Mouse (Mus musculus) embryonic facial prominence, embryonic 11.5 days (tissue): ENCODE data around the gene Rbks. TPM values are rescaled to one million over a fixed set of nuclear protein-coding genes. Genes with fewer than 3 reads are reported as not detected.

Experiments used
- ATAC-seq: fragments of 200-750 bp; cut with Nextera tagmentation; replicated peaks from 2 replicates; pipeline ENCODE4 v1.8.0; 2017; ENCODE audit warnings: low read depth; ENCODE audit not compliant: insufficient number of reproducible peaks, low FRiP score, low TSS enrichment
- DNase-seq: peaks from one replicate; pipeline ENCODE4 v3.0.0-alpha.2; 2015; ENCODE audit warnings: low spot score
- H3K27ac ChIP-seq: fragments of 300-500 bp; sonication (generic); replicated peaks from 2 replicates; pipeline ENCODE4 v1.5.1; 2014; ENCODE audit warnings: mild to moderate bottlenecking, low read depth, low read length, control low read depth
- H3K27me3 ChIP-seq: fragments of 300-500 bp; sonication (generic); 2 replicates; pipeline ENCODE4 v1.6.1; 2014; ENCODE audit warnings: mild to moderate bottlenecking, low read length, moderate library complexity, mixed read lengths; ENCODE audit not compliant: control insufficient read depth, insufficient read depth
- H3K36me3 ChIP-seq: fragments of 300-500 bp; sonication (generic); replicated peaks from 2 replicates; pipeline ENCODE4 v1.6.1; 2014; ENCODE audit warnings: low read depth, mild to moderate bottlenecking, low read length, moderate library complexity, mixed read lengths; ENCODE audit not compliant: control insufficient read depth, insufficient read depth
- H3K4me1 ChIP-seq: fragments of 300-500 bp; sonication (generic); 2 replicates; pipeline ENCODE4 v1.6.1; 2014; ENCODE audit warnings: low read length, mixed read lengths; ENCODE audit not compliant: control insufficient read depth, insufficient read depth
- H3K4me2 ChIP-seq: fragments of 300-500 bp; sonication (generic); 2 replicates; pipeline ENCODE4 v1.6.1; 2014; ENCODE audit warnings: low read depth, mild to moderate bottlenecking, control low read depth, low read length, moderate library complexity
- H3K4me3 ChIP-seq: fragments of 300-500 bp; sonication (generic); 2 replicates; pipeline ENCODE4 v1.5.1; 2014; ENCODE audit warnings: low read depth, low read length, control low read depth
- H3K9ac ChIP-seq: fragments of 300-500 bp; sonication (generic); replicated peaks from 2 replicates; pipeline ENCODE4 v1.6.1; 2014; ENCODE audit warnings: mild to moderate bottlenecking, control low read depth, low read length
- H3K9me3 ChIP-seq: fragments of 300-500 bp; sonication (generic); replicated peaks from 2 replicates; pipeline ENCODE4 v1.6.1; 2016; ENCODE audit warnings: mild to moderate bottlenecking, low read length, inconsistent platforms, mixed read lengths; ENCODE audit not compliant: control insufficient read depth
- WGBS: fragments of 180-500 bp; shearing (Covaris S2); extraction: QIAGEN DNeasy Blood & Tissue Kit; methylation state at CpG from one replicate; pipeline ENCODE4 v1.1.7; 2014; 5-methylcytosine and 5-hydroxymethylcytosine counted together
- polyA plus RNA-seq: library from polyadenylated mRNA; unstranded; fragments of >200 nt; fragmentation: Nextera tagmentation; extraction: Ambion mirVana; gene quantifications from 2 replicates; pipeline ENCODE4 v1.2.1, GENCODE M21; 2014

The Rbks gene
- polyA plus RNA-seq, 1 experiment from 2014 or later: 3.0 TPM

DNA sequence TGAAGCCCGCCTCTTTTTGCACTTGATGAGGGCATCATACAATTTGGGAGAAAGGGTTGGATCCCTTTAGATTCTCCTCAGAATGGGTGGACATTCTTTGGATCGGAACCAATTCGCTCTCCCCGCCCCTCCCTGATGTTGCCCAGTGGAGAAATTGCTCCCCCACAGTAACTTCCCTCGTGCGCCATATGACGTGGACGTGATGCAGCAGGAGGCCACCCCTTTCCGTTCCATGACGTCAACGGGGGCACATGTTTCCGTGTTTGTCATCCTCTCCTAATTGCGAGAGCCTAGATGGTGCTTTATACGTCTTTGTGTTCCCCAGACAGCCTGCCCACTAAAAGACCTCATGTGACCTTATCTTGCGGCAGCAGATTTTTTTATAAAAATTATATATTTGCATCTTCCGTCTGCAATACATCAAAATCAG is 885 bp upstream of the Rbks start:
- WGBS: 5% methylated on average over 16 of the region's 16 CpGs
- 0 out of 2 replicates have a peak overlapping the region, but pooled peaks have one; percentile 47 for H3K27ac ChIP-seq

DNA sequence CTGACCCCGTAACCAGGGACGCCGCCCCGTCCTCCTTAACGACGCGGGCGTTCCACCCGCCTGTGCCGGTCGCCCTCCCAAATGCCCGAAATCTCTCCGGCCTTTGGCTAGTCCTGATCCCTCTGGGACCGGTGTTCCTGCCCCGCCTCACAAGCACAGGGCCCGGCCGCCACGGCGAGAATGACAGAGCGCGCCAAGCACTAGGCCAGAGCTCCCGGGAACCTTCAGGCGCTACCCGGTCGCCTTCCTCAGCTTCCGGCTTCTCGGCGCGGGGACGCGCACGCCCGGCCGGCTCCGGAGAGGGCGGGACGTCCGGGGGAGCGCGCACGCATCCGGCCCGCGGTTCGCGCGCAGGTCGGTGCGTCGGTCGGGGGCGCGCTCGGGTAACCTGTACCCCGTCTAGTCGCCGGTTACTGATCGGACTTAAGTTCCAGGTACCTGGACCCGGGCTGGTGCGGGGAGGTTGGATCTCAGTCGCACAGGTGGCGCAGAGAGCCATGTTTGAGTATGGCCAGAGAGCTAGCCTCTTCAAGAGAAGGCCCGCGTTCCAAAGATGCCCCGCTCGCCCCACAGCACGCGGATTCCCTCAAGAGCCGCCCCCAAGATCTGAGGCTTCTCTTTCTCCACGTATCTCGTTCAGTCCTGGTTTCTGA is 343 bp upstream of the Rbks start, which contains the start of gene Babam2:
Gene Babam2 (plus strand): TSS at position 41 of the 653 bp plus-strand sequence.
- WGBS: under 1% methylated on average over 69 of the region's 71 CpGs
- peak within 1 kb of the TSS; percentile 77 for H3K9ac ChIP-seq
- DNase-seq (peak; percentile 91), ATAC-seq (peak; percentile 95)
- H3K4me1 ChIP-seq: 0 out of 2 replicates have a peak, but pooled peaks cover 2% of the 10 kb centered on the region
- peak within 1 kb of the TSS; percentile 57 for H3K4me2 ChIP-seq
- peak within 1 kb of the TSS; percentile 47 for H3K27ac ChIP-seq
- no peaks in the 10 kb centered on the region for H3K36me3 ChIP-seq
- H3K27me3 ChIP-seq: no peaks in the 10 kb centered on the region
- H3K9me3 ChIP-seq: no peaks in the 10 kb centered on the region
- H3K4me3 ChIP-seq: peak within 1 kb of the TSS; percentile 76

More for the DNA sequence above, 885 bp upstream of the Rbks start:
- 0 out of 2 replicates have a peak, but pooled peaks cover 2% of the 10 kb centered on the region for H3K4me1 ChIP-seq
- ATAC-seq (peak; percentile 50), DNase-seq (peak; percentile 83)
- peak overlapping the region; percentile 76 for H3K4me3 ChIP-seq
- peak overlapping the region; percentile 77 for H3K9ac ChIP-seq
- H3K9me3 ChIP-seq: no peaks in the 10 kb centered on the region
- H3K36me3 ChIP-seq: no peaks in the 10 kb centered on the region
- H3K4me2 ChIP-seq: peak overlapping the region; percentile 57
- H3K27me3 ChIP-seq: no peaks in the 10 kb centered on the region

DNA sequence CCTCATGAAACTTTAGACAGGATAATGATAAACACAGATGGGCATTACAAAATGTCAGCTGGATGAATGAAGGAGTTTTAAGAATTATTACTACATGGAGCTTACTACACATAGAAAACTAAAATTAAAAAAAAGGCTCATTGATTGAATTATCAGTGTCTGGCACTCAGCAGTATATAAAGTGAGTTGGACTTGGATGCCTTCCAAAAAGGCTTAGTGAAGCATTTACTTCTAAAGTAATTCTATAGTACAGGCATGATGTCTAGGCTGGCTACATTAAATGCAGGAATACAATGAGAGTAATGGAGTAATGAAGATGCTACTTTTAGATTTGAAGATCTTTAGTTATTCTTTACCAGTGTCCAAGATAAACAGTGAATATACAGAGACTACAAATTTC is 4.2 kb downstream of the Rbks start:
- H3K27ac ChIP-seq: no peak overlapping the region
- ATAC-seq (no peak), DNase-seq (no peak)
- H3K9me3 ChIP-seq: no peaks in the 10 kb centered on the region
- H3K27me3 ChIP-seq: no peaks in the 10 kb centered on the region
- 0 out of 2 replicates have a peak, but pooled peaks cover 2% of the 10 kb centered on the region for H3K4me1 ChIP-seq
- no peak overlapping the region for H3K4me2 ChIP-seq
- H3K9ac ChIP-seq: no peak overlapping the region
- no peak overlapping the region for H3K4me3 ChIP-seq
- H3K36me3 ChIP-seq: no peaks in the 10 kb centered on the region

DNA sequence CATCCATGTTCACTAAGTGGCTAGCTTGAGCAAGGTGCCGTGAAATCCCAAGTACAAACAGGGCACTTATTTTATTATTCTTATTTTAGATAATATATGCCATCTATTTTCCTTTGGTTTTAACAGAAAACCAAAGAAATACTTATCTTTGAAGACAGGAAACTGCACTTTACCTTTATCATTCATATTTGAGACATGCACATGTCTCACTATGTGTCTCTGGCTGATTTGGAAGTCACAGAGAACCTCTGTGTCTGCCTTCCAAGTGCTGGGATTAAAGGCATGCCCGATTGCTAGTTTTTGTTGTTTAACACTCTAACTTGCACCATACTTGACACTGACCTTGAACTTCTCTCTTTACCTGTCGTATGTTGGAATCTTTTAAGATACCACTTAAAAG is 9.5 kb downstream of the Rbks start:
- WGBS: 88% methylated on average over 3 of the region's 3 CpGs
- Histone ChIP-seq H3K9me3 (no peaks in the 10 kb centered on the region), H3K4me2 (no peak overlapping the region), H3K4me1 (no peaks in the 10 kb centered on the region), H3K27me3 (no peaks in the 10 kb centered on the region), H3K4me3 (no peak overlapping the region), H3K9ac (no peak overlapping the region), H3K27ac (no peak overlapping the region), H3K36me3 (no peaks in the 10 kb centered on the region)
- ATAC-seq (no peak), DNase-seq (no peak)

- H3K27me3 ChIP-seq: no peaks in the 10 kb centered on the region
- 55% methylated on average over 2 of the region's 2 CpGs for WGBS
These were observed 11.4 kb downstream of the Rbks start for GRCm38 (mm10) chr5:31686040-31686439.

GRCm38 (mm10) chr5:31682305-31682704 is 15.1 kb downstream of the Rbks start:
- Histone ChIP-seq H3K4me1 (no peaks in the 10 kb centered on the region), H3K27ac (no peak overlapping the region), H3K9ac (no peak overlapping the region), H3K36me3 (no peaks in the 10 kb centered on the region), H3K4me3 (no peak overlapping the region), H3K4me2 (no peak overlapping the region), H3K9me3 (no peaks in the 10 kb centered on the region), H3K27me3 (no peaks in the 10 kb centered on the region)
- 86% methylated on average over 1 of the region's 1 CpGs for WGBS
- ATAC-seq (no peak), DNase-seq (no peak)

More at GRCm38 (mm10) chr5:31686040-31686439, 11.4 kb downstream of the Rbks start:
- Histone ChIP-seq H3K27ac (no peak overlapping the region), H3K9me3 (no peaks in the 10 kb centered on the region), H3K9ac (no peak overlapping the region), H3K36me3 (no peaks in the 10 kb centered on the region), H3K4me2 (no peak overlapping the region), H3K4me1 (no peaks in the 10 kb centered on the region), H3K4me3 (no peak overlapping the region)
- ATAC-seq (no peak), DNase-seq (no peak)

DNA sequence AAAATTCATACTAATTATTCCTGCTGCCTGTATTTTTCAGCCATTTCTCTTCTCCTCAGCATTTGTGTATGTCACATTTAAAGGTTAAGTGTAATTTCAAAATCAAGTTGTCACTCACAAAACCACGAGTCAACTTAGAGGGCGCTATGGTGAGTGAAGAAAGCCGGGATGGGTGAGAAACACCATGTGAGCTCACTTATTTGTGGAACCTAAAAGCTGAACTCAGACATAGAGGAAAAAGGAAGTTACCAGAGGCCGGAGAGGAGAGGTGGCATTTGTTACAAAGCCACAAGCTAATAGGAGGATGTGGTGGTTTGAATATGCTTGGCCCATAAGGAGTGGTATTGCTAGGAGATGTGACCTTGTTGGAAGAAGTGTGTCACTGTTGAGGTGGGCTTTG is 17.2 kb downstream of the Rbks start:
- no peak overlapping the region for H3K4me2 ChIP-seq

DNA sequence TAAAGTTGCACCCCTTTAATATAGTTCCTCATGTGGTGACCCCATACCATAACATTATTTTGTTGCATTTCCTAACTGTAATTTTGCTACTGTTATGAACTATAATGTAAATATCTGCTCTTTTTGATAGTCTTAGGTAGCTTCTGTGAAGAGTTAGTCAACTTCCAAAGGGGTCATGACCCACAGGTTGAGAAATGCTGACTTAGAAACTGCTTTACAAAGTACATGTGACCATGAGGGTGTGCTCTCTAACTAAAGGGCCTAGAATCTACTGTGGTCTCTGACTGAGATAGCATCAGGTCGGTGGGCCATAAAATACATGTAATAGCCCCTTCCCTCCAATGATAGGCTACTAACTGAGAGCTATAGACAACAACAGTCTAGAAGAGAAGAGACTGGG is 19.4 kb downstream of the Rbks start:
- no peak for DNase-seq
- no peak overlapping the region for H3K9ac ChIP-seq
- H3K4me3 ChIP-seq: no peak overlapping the region
- no peak overlapping the region for H3K4me2 ChIP-seq
- H3K27me3 ChIP-seq: no peaks in the 10 kb centered on the region
- H3K4me1 ChIP-seq: no peaks in the 10 kb centered on the region
- 88% methylated on average over 1 of the region's 1 CpGs for WGBS
- H3K9me3 ChIP-seq: no peaks in the 10 kb centered on the region
- ATAC-seq: no peak
- H3K27ac ChIP-seq: no peak overlapping the region
- no peaks in the 10 kb centered on the region for H3K36me3 ChIP-seq

More for the DNA sequence above, 17.2 kb downstream of the Rbks start:
- H3K4me1 ChIP-seq: no peaks in the 10 kb centered on the region
- no peaks in the 10 kb centered on the region for H3K36me3 ChIP-seq
- H3K27ac ChIP-seq: no peak overlapping the region
- H3K4me3 ChIP-seq: no peak overlapping the region
- no peaks in the 10 kb centered on the region for H3K9me3 ChIP-seq
- 77% methylated on average over 4 of the region's 4 CpGs for WGBS
- no peak for DNase-seq
- ATAC-seq: no peak
- H3K27me3 ChIP-seq: no peaks in the 10 kb centered on the region
- no peak overlapping the region for H3K9ac ChIP-seq
